Mouse (Mus musculus) bone marrow macrophage, adult 2 months (primary cell): Measurements from ENCODE around the gene Gm10491. TPM values are rescaled to one million over a fixed set of nuclear protein-coding genes. Genes with fewer than 3 reads are reported as not detected.

Experiments
- H3K27ac ChIP-seq: 2 replicates; pipeline ENCODE4 v1.5.1; 2012; ENCODE audit warnings: low read depth, low read length; ENCODE audit not compliant: insufficient read depth
- H3K4me1 ChIP-seq: 2 replicates; pipeline ENCODE4 v1.6.1; 2012; ENCODE audit warnings: low read length; ENCODE audit not compliant: control insufficient read depth, insufficient read depth
- H3K4me3 ChIP-seq: 2 replicates; pipeline ENCODE4 v1.5.1; 2012; ENCODE audit warnings: mild to moderate bottlenecking, low read length, moderate library complexity; ENCODE audit not compliant: insufficient read depth
- CTCF ChIP-seq: IDR thresholded peaks from 2 replicates; pipeline ENCODE4 v1.5.1; 2012; ENCODE audit warnings: low read depth, mild to moderate bottlenecking, low read length, moderate library complexity
- POLR2A ChIP-seq: IDR thresholded peaks from 2 replicates; pipeline ENCODE4 v1.6.1; 2012; ENCODE audit warnings: mild to moderate bottlenecking, low read depth, low read length, borderline replicate concordance
- polyA plus RNA-seq: library from polyadenylated mRNA; stranded (reverse); fragments of >200 nt; gene quantifications from 2 replicates; pipeline ENCODE4 v1.2.4, GENCODE M21; 2012; ENCODE audit not compliant: missing spikeins, insufficient read depth, insufficient read length

Gene Gm10491
- polyA plus RNA-seq, 1 experiment, result not detected

DNA sequence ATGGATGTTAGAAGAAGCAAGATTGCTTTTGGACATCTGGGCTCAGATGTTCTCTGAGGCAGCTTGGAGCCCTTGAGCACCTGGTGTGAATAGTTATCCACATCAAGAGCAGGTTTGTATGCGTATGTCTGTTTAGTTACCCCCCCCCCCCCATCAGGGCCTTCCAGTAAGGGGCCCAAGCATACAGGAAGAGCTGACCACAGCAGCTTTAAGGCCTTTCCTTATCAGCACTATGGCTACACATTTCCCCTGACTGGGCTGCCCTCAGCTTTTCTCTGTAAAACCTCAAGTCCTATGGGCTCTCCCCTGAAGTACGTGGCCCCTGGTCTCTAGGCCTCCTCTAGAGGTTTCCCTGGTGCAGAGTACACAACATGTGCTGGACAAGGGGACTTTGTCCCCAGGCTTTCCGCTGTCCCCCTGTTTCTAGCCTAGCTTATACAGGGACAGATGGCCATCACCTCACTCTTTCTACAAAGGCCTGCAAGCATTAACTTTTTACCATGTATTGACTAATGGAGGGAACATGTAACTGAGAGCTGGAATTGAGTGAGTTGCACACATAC lies 48.4 kb downstream of the Gm10491 start:
- H3K27ac ChIP-seq, result no peak overlapping the region

More for the DNA sequence above, 48.4 kb downstream of the Gm10491 start:
- no peak for TF ChIP-seq POLR2A
- no peak for TF ChIP-seq CTCF
- H3K4me1 ChIP-seq, result peaks cover 19% of the 10 kb centered on the region
- no peak overlapping the region for H3K4me3 ChIP-seq

Other genes with a start within 250 kb of the Gm10491 start
- 448 and 491 TPM in 2 replicates for gene Plp2, start 236.4 kb downstream of the Gm10491 start, polyA plus RNA-seq
- gene Magix, start 226.6 kb downstream of the Gm10491 start, polyA plus RNA-seq, result not detected in 2 replicates
- 27.2 and 28.7 TPM in 2 replicates for gene Gpkow, start 210.7 kb downstream of the Gm10491 start, polyA plus RNA-seq
- gene Wdr45, start 193.5 kb downstream of the Gm10491 start, polyA plus RNA-seq, result 61.9 and 68.8 TPM in 2 replicates
- not detected in 2 replicates for gene Gm45208, start 185.6 kb downstream of the Gm10491 start, polyA plus RNA-seq
- gene Praf2, start 179.4 kb downstream of the Gm10491 start, polyA plus RNA-seq, result 17.7 and 19.1 TPM in 2 replicates
- 0.75 and 1.9 TPM in 2 replicates for gene Ccdc120, start 156.9 kb downstream of the Gm10491 start, polyA plus RNA-seq
- gene Tfe3, start 145.3 kb downstream of the Gm10491 start, polyA plus RNA-seq, result 137 and 141 TPM in 2 replicates
- gene Gripap1, start 118.1 kb downstream of the Gm10491 start, polyA plus RNA-seq, result 94.8 and 103 TPM in 2 replicates
- 0.35 and 0.56 TPM in 2 replicates for gene Kcnd1, start 85.5 kb downstream of the Gm10491 start, polyA plus RNA-seq
- gene Otud5, start 66.5 kb downstream of the Gm10491 start, polyA plus RNA-seq, result 113 and 115 TPM in 2 replicates
- 8.6 and 11.4 TPM in 2 replicates for gene Pim2, start 29.6 kb downstream of the Gm10491 start, polyA plus RNA-seq
- gene Slc35a2, start 23.8 kb downstream of the Gm10491 start, polyA plus RNA-seq, result 28.0 and 36.2 TPM in 2 replicates
- gene Pqbp1, start 8.6 kb downstream of the Gm10491 start, polyA plus RNA-seq, result 62.2 and 63.4 TPM in 2 replicates
- gene Timm17b, start 8.5 kb downstream of the Gm10491 start, polyA plus RNA-seq, result 33.4 and 47.5 TPM in 2 replicates
- not detected in 2 replicates for gene Gm10490, start 1.7 kb upstream of the Gm10491 start, polyA plus RNA-seq
- not detected in 2 replicates for gene Pcsk1n, start 12.0 kb upstream of the Gm10491 start, polyA plus RNA-seq
- not detected in 2 replicates for gene Eras, start 20.8 kb upstream of the Gm10491 start, polyA plus RNA-seq
- 16.0 and 16.9 TPM in 2 replicates for gene Hdac6, start 40.1 kb upstream of the Gm10491 start, polyA plus RNA-seq
- gene Gata1, start 70.2 kb upstream of the Gm10491 start, polyA plus RNA-seq, result not detected in 2 replicates
- gene Glod5, start 110.7 kb upstream of the Gm10491 start, polyA plus RNA-seq, result not detected in 2 replicates
- 23.6 and 27.3 TPM in 2 replicates for gene Suv39h1, start 166.9 kb upstream of the Gm10491 start, polyA plus RNA-seq
- 82.7 and 86.3 TPM in 2 replicates for gene Was, start 182.7 kb upstream of the Gm10491 start, polyA plus RNA-seq
- 59.1 and 61.3 TPM in 2 replicates for gene Wdr13, start 225.1 kb upstream of the Gm10491 start, polyA plus RNA-seq
- 290 and 322 TPM in 2 replicates for gene Rbm3, start 238.0 kb upstream of the Gm10491 start, polyA plus RNA-seq